Mouse (Mus musculus): ENCODE measurements at regions not wholly inside any gene's neighbourhood (a gene's known extent, or its start where the extent isn't known, plus 50 kb on each side); places are given as distances from the start of the nearest gene placed in this dataset.
A peak's percentile ranks its signal among the peaks of the same experiment; 100 is the strongest.

DNA sequence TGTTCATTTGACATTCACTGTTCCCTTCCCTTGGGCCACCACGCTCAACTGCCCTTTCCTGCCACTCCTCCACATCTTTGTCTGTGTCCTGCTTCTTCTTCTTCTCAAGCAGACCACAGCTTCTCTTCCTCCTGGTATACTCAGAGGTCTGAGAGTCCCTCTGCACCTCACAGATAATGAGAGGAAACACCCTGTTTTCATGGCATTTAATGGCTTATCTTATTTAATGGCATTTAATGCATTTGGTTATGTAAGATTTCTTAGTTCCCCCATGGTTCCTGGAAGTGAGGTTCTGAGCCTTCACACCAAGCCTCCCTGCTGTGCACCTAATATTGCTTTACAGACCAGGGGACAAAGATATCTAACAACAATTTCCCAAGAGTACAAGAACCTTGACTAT is 67.3 kb upstream of the Gpr139 start:
- H3K4me2 ChIP-seq (ENCODE audit: low read depth): no peak overlapping the region
- H3K4me3 ChIP-seq (ENCODE audit: low read depth, low read length): no peak overlapping the region
- no peak overlapping the region for H3K27ac ChIP-seq (ENCODE audit: low read depth, low read length)
- no peak overlapping the region for H3K9ac ChIP-seq
- H3K4me1 ChIP-seq (ENCODE audit: insufficient read depth): no peaks in the 10 kb centered on the region
- no peak for DNase-seq
- no peaks in the 10 kb centered on the region for H3K36me3 ChIP-seq (ENCODE audit: insufficient read depth)
- no peaks in the 10 kb centered on the region for H3K27me3 ChIP-seq (ENCODE audit: insufficient read depth, low read length)
- no peaks in the 10 kb centered on the region for H3K9me3 ChIP-seq (ENCODE audit: low read length)
- no peak for ATAC-seq
- TF ChIP-seq CTCF (IDR thresholded peaks at IDR 0.05; ENCODE audit: low read depth): no peak
- WGBS: 78% methylated on average over 1 of the region's 1 CpGs

DNA sequence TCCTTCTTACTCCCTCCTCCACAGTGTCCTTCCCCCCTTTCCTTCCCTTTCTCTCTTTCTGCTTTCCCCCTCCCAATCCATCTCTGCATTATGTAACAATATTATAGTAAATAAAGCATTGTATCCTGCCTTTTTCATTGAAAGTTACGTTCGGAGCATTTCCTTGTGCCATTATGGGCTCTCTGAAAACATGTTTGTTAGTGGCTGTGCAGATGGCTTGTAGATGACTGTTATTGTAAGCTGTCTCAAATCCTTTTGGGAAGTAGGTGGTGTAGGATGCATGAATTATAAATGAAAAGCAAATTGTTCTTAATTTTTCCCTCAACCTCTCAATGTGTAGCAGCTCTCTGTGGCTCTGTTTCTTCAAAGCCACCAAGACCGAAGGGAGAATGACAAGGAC is 66.0 kb upstream of the Gpr139 start:
- DNase-seq (peak; percentile 7), ATAC-seq (no peak)
- Histone ChIP-seq H3K4me1 (ENCODE audit: insufficient read depth) (no peaks in the 10 kb centered on the region), H3K9ac (no peak overlapping the region), H3K4me3 (ENCODE audit: low read depth, low read length) (no peak overlapping the region), H3K27me3 (ENCODE audit: insufficient read depth, low read length) (no peaks in the 10 kb centered on the region), H3K36me3 (ENCODE audit: insufficient read depth) (no peaks in the 10 kb centered on the region), H3K27ac (ENCODE audit: low read depth, low read length) (no peak overlapping the region), H3K9me3 (ENCODE audit: low read length) (no peaks in the 10 kb centered on the region), H3K4me2 (ENCODE audit: low read depth) (no peak overlapping the region)
- WGBS: 73% methylated on average over 3 of the region's 3 CpGs
- no peak for TF ChIP-seq CTCF (IDR thresholded peaks at IDR 0.05; ENCODE audit: low read depth)

DNA sequence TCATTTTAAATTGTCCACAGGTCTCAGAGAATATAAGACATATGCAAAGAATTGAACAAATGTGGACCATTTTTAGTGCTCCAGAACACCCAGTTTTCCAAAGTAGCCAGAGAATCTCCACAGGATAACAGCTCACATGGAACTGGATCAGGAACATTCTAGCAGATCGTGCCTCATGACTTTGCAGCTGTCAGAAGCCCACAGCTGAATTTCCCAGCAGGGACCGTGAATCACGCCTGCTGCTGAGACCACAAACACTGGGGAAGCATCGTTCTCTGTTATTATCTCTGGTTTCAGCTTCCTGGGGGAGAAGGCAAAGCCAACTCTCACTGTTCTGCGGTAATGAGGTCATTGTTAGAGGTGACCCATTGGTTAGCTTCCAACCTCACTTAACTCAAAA is 60.4 kb upstream of the Gpr139 start:
- Histone ChIP-seq H3K4me1 (ENCODE audit: insufficient read depth) (no peaks in the 10 kb centered on the region), H3K4me3 (ENCODE audit: low read depth, low read length) (no peak overlapping the region), H3K9me3 (ENCODE audit: low read length) (no peaks in the 10 kb centered on the region), H3K36me3 (ENCODE audit: insufficient read depth) (no peaks in the 10 kb centered on the region), H3K27ac (ENCODE audit: low read depth, low read length) (no peak overlapping the region), H3K27me3 (ENCODE audit: insufficient read depth, low read length) (no peaks in the 10 kb centered on the region), H3K4me2 (ENCODE audit: low read depth) (no peak overlapping the region), H3K9ac (no peak overlapping the region)
- WGBS: 71% methylated on average over 5 of the region's 5 CpGs
- no peak for DNase-seq
- ATAC-seq: no peak
- TF ChIP-seq CTCF (IDR thresholded peaks at IDR 0.05; ENCODE audit: low read depth): no peak

DNA sequence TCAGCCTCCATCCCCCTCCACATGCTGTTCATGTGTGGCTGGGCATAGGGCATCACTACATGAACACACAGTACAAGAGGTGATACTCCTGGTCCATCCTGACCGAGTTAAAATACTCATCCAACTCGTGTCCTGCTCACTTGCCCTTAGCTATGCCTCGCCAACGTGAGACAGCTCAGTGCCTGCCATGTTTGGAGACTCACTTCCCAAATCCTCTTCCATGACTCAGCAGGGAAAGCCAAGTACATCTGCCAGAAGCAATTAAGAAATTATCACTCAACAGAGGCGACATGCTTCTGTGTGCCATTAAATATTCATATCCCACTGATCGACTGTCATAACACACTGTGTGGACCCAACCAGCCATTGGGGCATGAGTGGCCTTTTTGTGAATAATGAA is 51.9 kb upstream of the Gpr139 start:
- no peaks in the 10 kb centered on the region for H3K36me3 ChIP-seq (ENCODE audit: insufficient read depth)
- WGBS: 64% methylated on average over 6 of the region's 6 CpGs
- ATAC-seq: peak; percentile 50; the same call in 1 of the 2 replicates
- peak; percentile 18 for DNase-seq
- no peaks in the 10 kb centered on the region for H3K27me3 ChIP-seq (ENCODE audit: insufficient read depth, low read length)
- no peak overlapping the region for H3K27ac ChIP-seq (ENCODE audit: low read depth, low read length)
- H3K4me3 ChIP-seq (ENCODE audit: low read depth, low read length): no peak overlapping the region
- H3K4me1 ChIP-seq (ENCODE audit: insufficient read depth): no peaks in the 10 kb centered on the region
- no peak for TF ChIP-seq CTCF (IDR thresholded peaks at IDR 0.05; ENCODE audit: low read depth)
- H3K9ac ChIP-seq: no peak overlapping the region
- no peak overlapping the region for H3K4me2 ChIP-seq (ENCODE audit: low read depth)
- H3K9me3 ChIP-seq (ENCODE audit: low read length): no peaks in the 10 kb centered on the region
